ENCODE assay signal across 8 mouse cellular contexts in the genomic region with DNA sequence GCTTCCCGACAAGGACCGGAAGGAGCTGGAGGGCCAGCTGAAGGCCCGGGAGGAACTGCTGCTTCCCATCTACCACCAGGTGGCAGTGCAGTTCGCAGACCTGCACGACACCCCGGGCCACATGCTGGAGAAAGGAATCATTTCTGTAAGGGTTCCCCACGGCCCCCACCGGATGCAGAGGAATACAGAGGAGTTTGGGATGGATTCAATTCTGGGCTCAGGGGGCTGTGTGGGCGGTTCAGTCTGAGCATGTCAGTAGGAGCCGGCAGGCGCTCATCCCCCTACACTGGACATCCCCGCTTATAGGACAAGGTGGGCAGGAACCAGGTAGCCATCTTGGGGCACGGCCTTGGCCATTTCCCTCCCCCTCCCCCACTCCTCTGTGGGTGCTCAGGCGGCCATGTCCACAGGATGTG. TPM values are rescaled to one million over a fixed set of nuclear protein-coding genes. Genes with fewer than 3 reads are reported as not detected.
DNase-seq lines count a peak whose midpoint lies in the region; ATAC-seq and TF ChIP-seq lines count a peak whose summit lies in the region.

No protein-coding gene starts in this region.

- H3K27me3 ChIP-seq in midbrain, embryonic 11.5 days (ENCODE audit: control insufficient read depth, insufficient read depth, low read length), result no peaks in the 10 kb centered on the region; the same call in 1 of the 2 replicates
- H3K27me3 ChIP-seq in small intestine, adult 2 months (ENCODE audit: control insufficient read depth, insufficient read depth, low read length), result no peaks in the 10 kb centered on the region

- H3K4me3 ChIP-seq in gastrocnemius, adult 2 months, result no peak overlapping the region
- H3K4me3 ChIP-seq in midbrain, embryonic 11.5 days (ENCODE audit: low read depth, low read length), result no peak overlapping the region
- H3K4me3 ChIP-seq in small intestine, adult 2 months (ENCODE audit: low read depth, low read length), result no peak overlapping the region

- no peaks in the 10 kb centered on the region for H3K9me3 ChIP-seq in midbrain, embryonic 11.5 days (ENCODE audit: control insufficient read depth, low read length)

- peaks cover 6% of the 10 kb centered on the region for H3K4me1 ChIP-seq in midbrain, embryonic 11.5 days (ENCODE audit: control insufficient read depth, insufficient read depth, low read length)
- H3K4me1 ChIP-seq in small intestine, adult 2 months (ENCODE audit: control insufficient read depth, insufficient read depth, insufficient read length, low read length), result no peaks in the 10 kb centered on the region

- no peak for TF ChIP-seq POLR2A in small intestine, adult 2 months (IDR thresholded peaks at IDR 0.05; ENCODE audit: low read depth, low read length)

- H3K9ac ChIP-seq in midbrain, embryonic 11.5 days (ENCODE audit: low read length), result peak overlapping the region; percentile 28; the same call in 1 of the 2 replicates

- H3K4me2 ChIP-seq in midbrain, embryonic 11.5 days, result peak overlapping the region; percentile 19

- peak; percentile 88 for DNase-seq in ZHBTc4 (ENCODE audit: low read depth, low spot score)
- DNase-seq in cerebellum, postnatal 25 days, result peak; percentile 75 to 85
- peak; percentile 75 for DNase-seq in gastrocnemius, adult 2 months
- DNase-seq in induced T-regulatory cell, adult 2 months (ENCODE audit: low read depth), result peak; percentile 78
- peak; percentile 70 to 76 for DNase-seq in left cerebral cortex, postnatal 14 days (ENCODE audit: low spot score in 2 of 2)
- peak; percentile 98 for DNase-seq in midbrain, embryonic 11.5 days (ENCODE audit: low spot score, missing footprints)

- intact Hi-C loops in gastrocnemius, adult 2 months (cut with DNase I), result no loop called here
- intact Hi-C loops in left cerebral cortex, postnatal 14 days (cut with DNase I), result loop anchor here (1.0 kb wide), 1 partner anchor 61 kb away; no protein-coding TSS in a partner anchor

- peak; percentile 94 for TF ChIP-seq CTCF in gastrocnemius, adult 2 months (IDR thresholded peaks at IDR 0.05)
- TF ChIP-seq CTCF in small intestine, adult 2 months (IDR thresholded peaks at IDR 0.05; ENCODE audit: extremely low read depth, insufficient read length, insufficient replicate concordance, low read depth, low read length), result peak; percentile 79; the same call in 1 of the 2 replicates

- ATAC-seq in midbrain, embryonic 11.5 days (ENCODE audit: low FRiP score), result peak; percentile 70
- ATAC-seq in erythroid progenitor cell, adult 5-6 weeks (replicated peaks; ENCODE audit: low FRiP score, poor library complexity, severe bottlenecking), result no peak

- H3K27ac ChIP-seq in gastrocnemius, adult 2 months, result no peak overlapping the region
- H3K27ac ChIP-seq in midbrain, embryonic 11.5 days (ENCODE audit: low read depth, low read length), result no peak overlapping the region
- H3K27ac ChIP-seq in small intestine, adult 2 months (ENCODE audit: insufficient read depth, low read depth, low read length), result no peak overlapping the region

- H3K36me3 ChIP-seq in midbrain, embryonic 11.5 days (ENCODE audit: control insufficient read depth, insufficient read depth, low read length), result no peaks in the 10 kb centered on the region
- no peaks in the 10 kb centered on the region for H3K36me3 ChIP-seq in small intestine, adult 2 months (ENCODE audit: control insufficient read depth, insufficient read depth, low read length)

- WGBS in midbrain, embryonic 11.5 days, result 17% methylated on average over 14 of the region's 14 CpGs
- WGBS in small intestine, adult 2 months, result 20% methylated on average over 14 of the region's 14 CpGs

RNA-seq across cellular contexts. Expression of gene Foxn4, which starts 25.4 kb away (rescaled TPM):
- total RNA-seq in gastrocnemius, adult 2 months (2021), result not detected
- not detected for total RNA-seq in left cerebral cortex, postnatal 14 days (2021)
- polyA plus RNA-seq in midbrain, embryonic 11.5 days (2014; fragmentation: Nextera tagmentation; extraction: Ambion mirVana), result 6.5 and 6.9 TPM in 2 replicates
- 0.03 TPM in 1 of 2 replicates, not detected in the other for polyA plus RNA-seq in small intestine, adult 2 months (2012; rRNA removed)
- total RNA-seq in erythroid progenitor cell, adult 5-6 weeks (2015; ENCODE audit: low replicate concordance), result not detected in 2 replicates
- total RNA-seq in erythroid progenitor cell, adult 5-6 weeks (2017; ENCODE audit: low replicate concordance), result not detected in 2 replicates

RNA-seq across cellular contexts. Expression of gene Myo1h, which starts 40.8 kb away (rescaled TPM):
- total RNA-seq in gastrocnemius, adult 2 months (2021), result under 1 TPM in 1 of 2 experiments, not detected in 1; 0.39 TPM
- 1 to 10 TPM; 2.7 to 2.8 TPM for total RNA-seq in left cerebral cortex, postnatal 14 days (2021)
- polyA plus RNA-seq in midbrain, embryonic 11.5 days (2014; fragmentation: Nextera tagmentation; extraction: Ambion mirVana), result 0.45 and 0.66 TPM in 2 replicates
- polyA plus RNA-seq in small intestine, adult 2 months (2012; rRNA removed), result 0.27 and 0.85 TPM in 2 replicates
- not detected in 2 replicates for total RNA-seq in erythroid progenitor cell, adult 5-6 weeks (2015; ENCODE audit: low replicate concordance)
- not detected in 2 replicates for total RNA-seq in erythroid progenitor cell, adult 5-6 weeks (2017; ENCODE audit: low replicate concordance)
